Mouse (Mus musculus) midbrain, embryonic 13.5 days (tissue): ENCODE measurements around the gene Slc20a1. TPM values are rescaled to one million over a fixed set of nuclear protein-coding genes. Genes with fewer than 3 reads are reported as not detected.

Source experiments
- ATAC-seq: fragments of 200-750 bp; cut with Nextera tagmentation; 2 replicates; pipeline ENCODE4 v1.8.0; 2017; ENCODE audit warnings: mild to moderate bottlenecking, moderate TSS enrichment, moderate library complexity
- H3K27ac ChIP-seq: fragments of 300-500 bp; sonication (generic); 2 replicates; pipeline ENCODE4 v1.5.1; 2015; ENCODE audit warnings: inconsistent platforms, mild to moderate bottlenecking, moderate library complexity
- H3K27me3 ChIP-seq: fragments of 300-500 bp; sonication (generic); 2 replicates; pipeline ENCODE4 v1.6.1; 2015; ENCODE audit warnings: mild to moderate bottlenecking, inconsistent platforms
- H3K36me3 ChIP-seq: fragments of 300-500 bp; sonication (generic); 2 replicates; pipeline ENCODE4 v1.6.1; 2015; ENCODE audit warnings: mild to moderate bottlenecking, inconsistent platforms
- H3K4me1 ChIP-seq: fragments of 300-500 bp; sonication (generic); replicated peaks from 2 replicates; pipeline ENCODE4 v1.6.1; 2015; ENCODE audit warnings: inconsistent platforms
- H3K4me2 ChIP-seq: fragments of 300-500 bp; sonication (generic); replicated peaks from 2 replicates; pipeline ENCODE4 v1.6.1; 2015; ENCODE audit warnings: moderate library complexity, mild to moderate bottlenecking, inconsistent platforms
- H3K4me3 ChIP-seq: fragments of 300-500 bp; sonication (generic); replicated peaks from 2 replicates; pipeline ENCODE4 v1.5.1; 2015; ENCODE audit warnings: mild to moderate bottlenecking, inconsistent platforms
- H3K9ac ChIP-seq: fragments of 300-500 bp; sonication (generic); replicated peaks from 2 replicates; pipeline ENCODE4 v1.6.1; 2015; ENCODE audit warnings: mild to moderate bottlenecking, inconsistent platforms
- H3K9me3 ChIP-seq: fragments of 300-500 bp; sonication (generic); 2 replicates; pipeline ENCODE4 v1.6.1; 2016; ENCODE audit warnings: mild to moderate bottlenecking, inconsistent platforms
- WGBS: fragments of 180-500 bp; shearing (Covaris S2); methylation state at CpG from one replicate; pipeline ENCODE4 v1.1.7; 2015; 5-methylcytosine and 5-hydroxymethylcytosine counted together
- polyA plus RNA-seq: library from polyadenylated mRNA; unstranded; fragments of >200 nt; fragmentation: Nextera tagmentation; extraction: Ambion mirVana; gene quantifications from 2 replicates; pipeline ENCODE4 v1.2.1, GENCODE M21; 2015

Slc20a1 gene
- polyA plus RNA-seq, 1 experiment from 2014 or later = 53.1 TPM

DNA sequence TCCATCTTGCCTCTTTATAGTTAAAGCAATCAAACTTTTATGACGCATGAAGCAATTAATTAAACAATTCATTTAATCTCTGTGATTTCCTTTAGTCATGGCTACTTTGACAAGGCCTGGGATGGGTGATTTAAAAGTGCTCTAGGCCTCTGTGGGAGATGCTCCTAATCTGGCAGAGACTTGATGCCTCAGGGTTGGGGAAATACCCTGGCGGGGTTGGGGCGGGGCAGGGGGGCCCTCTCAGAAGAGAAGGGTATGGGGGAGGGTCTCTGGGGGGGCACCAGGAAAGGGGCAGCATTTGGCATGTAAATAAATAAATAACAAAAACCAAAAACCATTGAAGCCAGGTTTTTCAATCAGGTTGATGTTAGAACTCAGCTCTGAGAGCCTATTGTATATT, 20.9 kb upstream of the Slc20a1 start:
- 32% methylated on average over 3 of the region's 3 CpGs for WGBS
- H3K9ac ChIP-seq = no peak overlapping the region
- H3K27ac ChIP-seq = no peak overlapping the region
- no peak for ATAC-seq
- H3K27me3 ChIP-seq = no peaks in the 10 kb centered on the region
- H3K4me3 ChIP-seq = no peak overlapping the region
- no peaks in the 10 kb centered on the region for H3K9me3 ChIP-seq
- H3K36me3 ChIP-seq = no peaks in the 10 kb centered on the region
- peaks cover 4% of the 10 kb centered on the region; the same call in 1 of the 2 replicates for H3K4me1 ChIP-seq
- no peak overlapping the region for H3K4me2 ChIP-seq

DNA sequence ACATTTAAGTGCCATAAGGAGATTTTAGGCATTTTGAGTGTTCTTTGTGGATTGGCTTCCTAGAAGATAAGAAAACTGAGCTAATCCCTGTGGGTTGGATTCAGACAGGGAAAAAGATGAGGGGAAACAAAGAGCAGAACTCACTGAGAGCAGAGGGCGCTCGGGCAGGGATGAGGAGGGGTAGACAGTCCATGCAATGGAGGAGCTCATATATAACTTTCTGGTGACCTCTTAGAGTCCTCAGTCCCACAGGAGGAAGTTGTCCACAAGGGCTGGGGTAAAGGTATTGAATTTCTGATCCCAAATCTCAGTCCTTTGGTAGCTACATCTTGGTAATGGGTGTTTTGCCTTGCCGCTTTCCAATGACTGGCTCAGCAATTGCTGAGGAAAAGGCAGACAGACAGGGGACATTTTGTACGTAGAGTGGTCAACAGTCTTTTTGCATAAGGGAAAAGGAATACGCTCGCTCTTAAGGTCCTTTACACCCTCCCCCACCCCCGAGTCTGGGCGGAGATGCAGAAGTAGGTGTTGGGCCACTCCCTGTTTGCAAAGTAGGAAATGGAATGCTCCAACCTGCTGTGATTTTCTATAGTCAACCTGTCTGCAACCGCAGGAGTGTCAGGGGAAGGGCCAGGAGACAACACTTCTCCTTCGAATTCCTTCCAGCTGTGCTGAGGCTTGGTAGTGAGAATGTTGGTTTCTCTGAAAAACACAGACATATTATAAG, 20.2 kb upstream of the Slc20a1 start:
- Histone ChIP-seq H3K36me3 (no peaks in the 10 kb centered on the region), H3K27me3 (no peaks in the 10 kb centered on the region), H3K9me3 (no peaks in the 10 kb centered on the region), H3K9ac (no peak overlapping the region), H3K27ac (no peak overlapping the region), H3K4me2 (no peak overlapping the region), H3K4me1 (peaks cover 4% of the 10 kb centered on the region; the same call in 1 of the 2 replicates), H3K4me3 (no peak overlapping the region)
- WGBS = 54% methylated on average over 10 of the region's 10 CpGs
- no peak for ATAC-seq

DNA sequence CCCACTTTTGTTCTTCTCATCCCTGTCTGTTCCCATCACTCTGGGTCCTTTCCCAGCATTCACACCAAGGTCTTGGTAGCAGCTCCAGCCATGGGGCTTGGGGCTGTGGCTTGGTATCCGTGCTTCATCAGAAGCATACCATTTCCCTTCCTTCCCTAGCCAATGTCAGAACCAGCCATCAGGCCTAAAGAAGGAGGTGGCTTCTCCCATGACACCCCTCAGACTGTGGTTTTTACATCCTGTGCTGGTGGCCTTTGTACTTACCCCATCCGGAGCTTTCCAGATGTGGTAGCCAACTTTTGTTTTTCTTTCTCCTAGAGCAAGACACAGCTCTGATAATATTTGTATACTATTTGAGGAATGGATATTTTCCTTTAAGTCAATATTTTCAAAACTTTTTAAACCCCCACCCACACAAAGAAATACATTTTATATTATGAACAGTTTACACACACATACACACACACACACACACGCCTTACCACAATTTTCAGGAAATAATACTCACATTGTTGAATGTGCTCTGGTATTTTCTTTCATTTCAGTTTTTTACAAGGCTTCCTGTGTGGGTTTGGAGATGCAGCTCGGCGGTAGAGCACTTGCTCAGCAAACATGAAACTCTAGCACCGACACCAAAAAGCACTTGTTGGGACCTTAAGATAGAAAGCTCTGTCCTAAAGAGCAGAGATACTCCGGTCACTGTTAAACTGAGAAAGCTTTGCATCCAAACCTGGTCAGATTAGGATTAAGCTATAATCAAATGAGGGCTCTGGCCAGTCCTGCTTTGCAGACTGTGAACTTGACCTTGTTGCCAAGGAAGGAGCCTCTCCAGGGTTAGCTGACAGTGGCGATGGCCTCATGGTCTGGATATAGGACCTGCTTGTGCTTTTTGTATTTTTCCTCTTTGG, 18.4 kb upstream of the Slc20a1 start:
- H3K4me3 ChIP-seq = no peak overlapping the region

DNA sequence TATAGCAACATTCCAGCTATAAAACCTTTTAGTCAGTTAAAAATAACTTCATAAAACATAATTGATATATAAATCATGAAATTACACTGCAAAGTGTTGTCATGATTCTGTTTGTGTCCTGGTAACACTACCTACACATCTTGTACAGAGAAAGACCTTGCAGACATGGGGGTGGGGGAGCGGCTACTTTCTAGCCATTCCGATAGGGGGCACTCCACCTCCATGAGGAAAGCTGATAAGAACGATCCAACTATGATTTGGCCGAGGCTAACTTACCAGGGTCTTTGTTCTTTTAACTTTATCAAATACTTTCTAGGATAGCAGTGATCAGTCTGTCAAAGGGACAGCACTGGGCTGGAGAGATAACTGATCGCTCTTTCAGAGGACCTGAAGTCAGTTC, 17.1 kb upstream of the Slc20a1 start:
- no peak overlapping the region for H3K9ac ChIP-seq
- no peak overlapping the region for H3K4me2 ChIP-seq
- no peak overlapping the region for H3K4me3 ChIP-seq
- H3K27ac ChIP-seq = no peak overlapping the region
- no peaks in the 10 kb centered on the region for H3K9me3 ChIP-seq
- ATAC-seq = no peak
- 0 out of 2 replicates have a peak, but pooled peaks cover 4% of the 10 kb centered on the region for H3K4me1 ChIP-seq
- 87% methylated on average over 5 of the region's 5 CpGs for WGBS
- H3K27me3 ChIP-seq = no peaks in the 10 kb centered on the region
- no peaks in the 10 kb centered on the region for H3K36me3 ChIP-seq

More for the DNA sequence above, 18.4 kb upstream of the Slc20a1 start:
- H3K27ac ChIP-seq = no peak overlapping the region
- H3K36me3 ChIP-seq = no peaks in the 10 kb centered on the region
- H3K9me3 ChIP-seq = no peaks in the 10 kb centered on the region
- 88% methylated on average over 8 of the region's 8 CpGs for WGBS
- H3K4me2 ChIP-seq = no peak overlapping the region
- no peak for ATAC-seq
- no peaks in the 10 kb centered on the region for H3K27me3 ChIP-seq
- 0 out of 2 replicates have a peak, but pooled peaks cover 4% of the 10 kb centered on the region for H3K4me1 ChIP-seq
- no peak overlapping the region for H3K9ac ChIP-seq

DNA sequence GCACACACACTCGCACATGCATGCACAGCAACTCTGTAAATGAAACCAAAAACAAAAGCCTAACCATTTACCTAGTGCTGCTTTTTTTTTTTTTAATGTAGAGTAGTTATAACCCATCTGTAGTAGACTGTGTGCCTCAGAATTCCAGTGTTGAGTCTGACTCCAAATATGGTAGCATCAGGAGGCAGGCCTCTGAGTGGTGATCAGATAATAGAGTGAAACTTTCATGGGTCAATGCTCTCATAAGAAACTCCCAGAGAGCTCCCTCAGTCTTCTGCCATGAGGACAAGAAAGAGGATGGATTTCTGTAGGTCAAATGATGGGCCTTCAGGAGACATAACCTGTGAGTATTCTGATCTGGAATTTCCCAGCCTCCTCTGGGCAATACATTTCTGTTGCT, 16.2 kb upstream of the Slc20a1 start:
- ATAC-seq = no peak
- H3K27me3 ChIP-seq = no peaks in the 10 kb centered on the region
- WGBS = 100% methylated on average over 1 of the region's 1 CpGs
- H3K4me1 ChIP-seq = no peaks in the 10 kb centered on the region
- no peak overlapping the region for H3K4me3 ChIP-seq
- H3K36me3 ChIP-seq = no peaks in the 10 kb centered on the region
- no peak overlapping the region for H3K9ac ChIP-seq
- no peak overlapping the region for H3K27ac ChIP-seq
- H3K4me2 ChIP-seq = no peak overlapping the region
- H3K9me3 ChIP-seq = no peaks in the 10 kb centered on the region

DNA sequence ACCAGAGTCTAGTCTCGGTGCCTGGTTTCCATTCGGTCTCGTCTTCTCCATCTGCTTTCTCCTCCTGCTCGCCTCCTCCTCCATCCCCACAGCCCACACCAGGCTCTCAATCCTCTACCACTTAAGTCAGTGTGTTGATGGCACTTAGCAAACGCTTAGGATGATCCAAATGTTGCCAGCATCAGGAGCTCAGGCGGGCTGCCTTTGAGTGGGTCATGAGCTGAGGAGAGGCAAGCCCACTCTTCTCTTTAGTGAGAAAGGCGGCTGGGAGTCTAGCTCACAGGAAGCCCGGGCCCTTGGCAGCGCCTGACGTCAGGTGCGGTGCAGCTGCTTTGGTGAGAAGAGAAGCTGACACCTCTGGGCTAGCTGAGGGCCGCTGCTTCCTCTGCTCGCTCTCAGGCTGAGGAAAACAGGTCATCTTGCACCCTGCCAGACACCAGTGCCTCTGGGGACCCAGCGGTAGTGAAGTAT, 15.0 kb upstream of the Slc20a1 start:
- no peak for ATAC-seq
- no peak overlapping the region for H3K4me3 ChIP-seq
- WGBS = 86% methylated on average over 14 of the region's 14 CpGs
- H3K4me2 ChIP-seq = no peak overlapping the region
- no peaks in the 10 kb centered on the region for H3K9me3 ChIP-seq
- H3K27ac ChIP-seq = no peak overlapping the region
- H3K27me3 ChIP-seq = no peaks in the 10 kb centered on the region
- no peak overlapping the region for H3K9ac ChIP-seq
- no peaks in the 10 kb centered on the region for H3K4me1 ChIP-seq
- no peaks in the 10 kb centered on the region for H3K36me3 ChIP-seq

DNA sequence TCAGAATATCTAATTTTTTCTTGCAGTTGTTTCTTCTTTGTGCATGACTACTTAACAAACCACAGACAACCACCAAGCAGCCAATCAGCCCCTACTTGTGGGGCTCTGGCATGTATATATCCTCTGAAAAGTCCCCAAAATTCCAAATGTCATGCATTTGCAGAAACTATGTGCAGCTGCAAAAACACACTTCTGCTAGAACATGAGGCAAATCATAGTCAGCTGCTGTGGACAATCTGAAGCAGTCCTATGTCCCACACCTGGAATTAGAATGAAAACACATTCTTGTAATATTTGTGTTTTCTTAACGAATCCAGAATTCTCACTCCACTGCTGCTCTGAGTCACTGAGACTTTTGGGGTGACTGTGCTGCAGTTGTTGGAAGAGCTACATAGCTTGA, 13.7 kb upstream of the Slc20a1 start:
- Histone ChIP-seq H3K9me3 (no peaks in the 10 kb centered on the region), H3K27ac (no peak overlapping the region), H3K4me2 (no peak overlapping the region), H3K36me3 (no peaks in the 10 kb centered on the region), H3K9ac (no peak overlapping the region), H3K27me3 (no peaks in the 10 kb centered on the region), H3K4me3 (no peak overlapping the region), H3K4me1 (no peaks in the 10 kb centered on the region)
- WGBS = 85% methylated on average over 1 of the region's 1 CpGs
- no peak for ATAC-seq

DNA sequence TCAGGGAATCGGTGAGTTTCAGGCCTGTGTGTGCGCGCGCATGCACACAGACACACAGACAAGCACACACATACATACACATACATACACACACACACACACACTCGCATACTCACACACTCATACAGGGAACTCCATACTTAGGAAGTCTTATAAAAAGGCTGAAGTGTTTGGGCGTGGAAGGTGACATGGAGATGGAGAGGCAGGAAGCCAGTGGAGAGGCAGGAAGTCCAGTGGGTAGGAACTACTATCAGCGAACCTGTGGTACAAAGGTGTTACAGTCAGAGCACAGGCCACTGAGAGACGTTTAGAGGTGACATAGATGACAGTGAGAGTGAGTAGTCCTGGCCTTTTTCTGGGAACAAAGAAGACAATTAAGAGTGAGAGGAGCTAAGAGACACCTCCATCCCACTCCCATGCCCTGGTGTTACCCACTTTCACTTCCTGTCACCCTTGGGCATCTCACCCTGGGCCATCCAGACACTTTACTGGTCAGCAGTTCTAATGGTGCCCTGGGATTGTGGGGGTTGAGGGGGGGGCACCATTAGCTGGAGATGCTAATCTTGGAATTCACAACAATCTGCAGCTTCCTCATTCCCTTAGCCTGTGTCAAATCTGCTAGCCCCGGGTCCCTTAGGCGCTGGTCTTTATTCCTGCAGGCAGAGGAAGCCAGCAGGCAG, 12.8 kb upstream of the Slc20a1 start:
- Histone ChIP-seq H3K4me3 (no peak overlapping the region), H3K27me3 (no peaks in the 10 kb centered on the region), H3K27ac (no peak overlapping the region), H3K36me3 (no peaks in the 10 kb centered on the region), H3K9ac (no peak overlapping the region), H3K9me3 (no peaks in the 10 kb centered on the region), H3K4me1 (no peaks in the 10 kb centered on the region), H3K4me2 (no peak overlapping the region)
- 91% methylated on average over 10 of the region's 10 CpGs for WGBS
- no peak for ATAC-seq

DNA sequence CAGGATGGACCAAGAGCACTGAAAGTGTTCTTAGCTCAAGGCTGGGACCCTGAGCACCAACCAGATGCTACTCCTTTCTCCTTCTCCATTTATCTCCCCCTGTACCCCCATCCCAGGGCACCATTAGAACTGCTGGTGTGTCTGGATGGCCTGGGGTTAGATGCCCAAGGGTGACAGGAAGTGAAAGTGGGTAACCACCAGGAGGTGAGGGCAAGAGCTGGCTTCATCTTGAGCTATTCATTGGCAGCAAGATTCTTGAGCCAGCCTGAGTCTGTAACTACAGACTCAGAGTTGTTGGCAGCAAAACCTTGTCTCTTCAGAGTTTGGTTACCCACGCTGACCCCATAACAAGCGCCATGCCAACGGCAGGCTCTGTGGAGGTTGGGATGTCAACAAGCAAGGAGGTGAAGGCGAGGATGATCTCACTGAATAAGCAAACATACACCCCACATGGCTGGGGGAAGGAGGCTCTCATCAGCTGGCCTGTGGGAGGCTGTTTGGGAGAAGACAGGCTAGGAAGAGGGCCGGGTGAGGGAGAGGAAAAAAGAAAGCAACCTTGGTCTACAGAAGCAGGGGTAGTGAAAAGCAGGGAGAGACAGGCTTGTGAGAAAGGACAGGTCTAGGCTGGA, 12.2 kb upstream of the Slc20a1 start:
- H3K36me3 ChIP-seq = no peaks in the 10 kb centered on the region

DNA sequence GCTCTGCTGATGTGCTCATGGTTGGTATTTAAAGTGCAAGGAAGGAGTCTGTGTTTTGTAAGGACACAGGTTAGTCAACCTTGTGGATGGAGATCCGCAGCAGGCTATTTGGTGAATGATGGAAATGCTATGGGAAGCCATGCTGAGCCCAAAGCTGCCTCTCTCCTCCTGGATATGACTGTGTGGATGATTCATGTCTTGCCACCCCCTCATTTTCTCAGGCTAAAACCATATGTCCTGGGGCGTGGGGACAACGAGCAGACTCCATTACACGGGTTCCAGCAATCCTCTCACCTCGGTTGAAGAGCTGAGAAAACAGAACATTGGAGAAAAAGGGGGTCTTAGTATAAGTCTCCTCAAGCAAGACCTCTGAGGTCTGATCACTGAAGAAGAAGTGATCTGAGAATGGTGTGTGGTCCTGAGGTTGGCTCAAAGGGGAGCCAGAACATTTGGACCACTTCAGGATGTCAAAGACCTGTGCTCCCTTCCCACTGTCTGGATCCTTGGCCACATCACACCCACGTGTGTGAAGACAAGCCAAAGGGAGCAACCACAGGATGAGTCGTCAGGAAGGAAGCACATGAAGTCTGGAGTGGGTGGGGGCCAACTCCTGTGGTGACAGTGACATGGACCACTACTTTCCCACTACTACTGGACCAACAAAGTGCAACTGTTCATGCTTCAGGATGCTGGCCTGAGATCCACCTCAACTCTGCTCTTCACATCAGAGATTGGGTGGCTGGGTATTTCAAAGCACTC, 6.0 kb upstream of the Slc20a1 start:
- Histone ChIP-seq H3K27me3 (no peaks in the 10 kb centered on the region), H3K36me3 (no peaks in the 10 kb centered on the region), H3K4me2 (no peak overlapping the region), H3K9ac (no peak overlapping the region), H3K27ac (no peak overlapping the region), H3K4me3 (no peak overlapping the region), H3K9me3 (no peaks in the 10 kb centered on the region), H3K4me1 (peaks cover 6% of the 10 kb centered on the region; the same call in 1 of the 2 replicates)
- 85% methylated on average over 7 of the region's 7 CpGs for WGBS
- no peak for ATAC-seq

More for the DNA sequence above, 12.2 kb upstream of the Slc20a1 start:
- no peaks in the 10 kb centered on the region for H3K27me3 ChIP-seq
- no peak for ATAC-seq
- no peak overlapping the region for H3K27ac ChIP-seq
- no peak overlapping the region for H3K4me2 ChIP-seq
- no peak overlapping the region for H3K4me3 ChIP-seq
- H3K4me1 ChIP-seq = no peaks in the 10 kb centered on the region
- 69% methylated on average over 5 of the region's 5 CpGs for WGBS
- no peak overlapping the region for H3K9ac ChIP-seq
- H3K9me3 ChIP-seq = no peaks in the 10 kb centered on the region

DNA sequence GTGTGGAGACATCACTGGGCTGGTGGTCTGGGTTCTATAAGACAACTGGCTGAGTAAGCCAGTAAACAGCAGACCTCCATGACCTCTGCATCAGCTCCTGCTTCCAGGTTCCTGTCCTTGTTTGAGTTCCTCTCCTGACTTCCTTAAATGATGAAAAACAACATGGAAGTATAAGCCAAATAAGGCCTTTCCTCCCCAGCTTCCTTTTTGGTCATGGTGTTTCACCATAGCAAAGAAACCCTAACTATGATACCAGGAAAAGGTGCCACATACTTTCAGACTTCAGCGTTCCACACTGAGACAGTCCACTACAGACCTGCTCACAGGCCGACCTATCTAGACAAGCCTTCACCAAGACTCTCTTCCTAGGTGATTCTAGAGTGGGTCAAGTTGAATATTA, 2.2 kb upstream of the Slc20a1 start:
- Histone ChIP-seq H3K27me3 (no peaks in the 10 kb centered on the region), H3K9ac (no peak overlapping the region), H3K27ac (no peak overlapping the region), H3K4me2 (no peak overlapping the region), H3K9me3 (no peaks in the 10 kb centered on the region), H3K36me3 (no peaks in the 10 kb centered on the region; the same call in 1 of the 2 replicates), H3K4me3 (no peak overlapping the region), H3K4me1 (peaks cover 24% of the 10 kb centered on the region)
- ATAC-seq = no peak
- 98% methylated on average over 2 of the region's 2 CpGs for WGBS
